Mouse (Mus musculus) ES-E14 (cell line): ENCODE data around the gene Lypd8. TPM values are rescaled to one million over a fixed set of nuclear protein-coding genes. Genes with fewer than 3 reads are reported as not detected.

ENCODE experiments used
- DNase-seq: peaks from one replicate; pipeline ENCODE4 v3.0.0-alpha.2; 2013; ENCODE audit warnings: low read depth, low spot score
- H3K27ac ChIP-seq: 2 replicates; pipeline ENCODE4 v1.5.1; 2012; ENCODE audit warnings: low read depth, mild to moderate bottlenecking, low read length, moderate library complexity, mixed read lengths; ENCODE audit not compliant: poor library complexity, insufficient read depth, severe bottlenecking
- H3K36me3 ChIP-seq: 2 replicates; pipeline ENCODE4 v1.6.1; 2012; ENCODE audit warnings: mild to moderate bottlenecking, low read length, moderate library complexity, mixed read lengths; ENCODE audit not compliant: control insufficient read depth, poor library complexity, insufficient read depth, severe bottlenecking
- H3K4me1 ChIP-seq, 2 experiments: fragments of 150-350 bp in 1 of 2; sonication (generic) in 1 of 2; 2 replicates each; pipeline ENCODE4 v1.6.1; 2012; ENCODE audit warnings: low read length in 2 of 2, mild to moderate bottlenecking in 1 of 2, mixed read lengths in 1 of 2; ENCODE audit not compliant: control insufficient read depth in 2 of 2, insufficient read depth in 2 of 2, poor library complexity in 1 of 2
- H3K4me3 ChIP-seq, 2 experiments: fragments of 150-350 bp in 1 of 2; sonication (generic) in 1 of 2; 2 replicates each; pipeline ENCODE4 v1.5.1; 2012; ENCODE audit warnings: low read length in 2 of 2, low read depth in 1 of 2, mild to moderate bottlenecking in 1 of 2, mixed read lengths in 1 of 2; ENCODE audit not compliant: insufficient read depth in 1 of 2, poor library complexity in 1 of 2, severe bottlenecking in 1 of 2
- H3K9ac ChIP-seq: 2 replicates; pipeline ENCODE4 v1.6.1; 2012; ENCODE audit warnings: low read depth, mild to moderate bottlenecking, low read length, mixed read lengths; ENCODE audit not compliant: poor library complexity, insufficient read depth, severe bottlenecking
- H3K9me3 ChIP-seq: fragments of 150-350 bp; sonication (generic); 2 replicates; pipeline ENCODE4 v1.6.1; 2012; ENCODE audit warnings: low read depth, mild to moderate bottlenecking, low read length; ENCODE audit not compliant: control insufficient read depth, insufficient read depth
- CHD2 ChIP-seq: IDR thresholded peaks from 2 replicates; pipeline ENCODE4 v1.6.1; 2014; ENCODE audit warnings: mild to moderate bottlenecking, low read depth, low read length, inconsistent platforms
- HCFC1 ChIP-seq: IDR thresholded peaks from 2 replicates; pipeline ENCODE4 v1.6.1; 2012; ENCODE audit warnings: low read length, inconsistent platforms, borderline replicate concordance; ENCODE audit not compliant: insufficient read depth
- MAFK ChIP-seq: IDR thresholded peaks from 2 replicates; pipeline ENCODE4 v1.6.1; 2014; ENCODE audit warnings: mild to moderate bottlenecking, low read depth, low read length, inconsistent platforms; ENCODE audit not compliant: insufficient read depth
- ZC3H11A ChIP-seq: IDR thresholded peaks from 2 replicates; pipeline ENCODE4 v1.6.1; 2012; ENCODE audit warnings: low read depth, mild to moderate bottlenecking, inconsistent platforms, low read length, borderline replicate concordance
- ZNF384 ChIP-seq: IDR thresholded peaks from 2 replicates; pipeline ENCODE4 v1.6.1; 2012; ENCODE audit warnings: low read depth, low read length, inconsistent platforms
- in situ Hi-C, 2 experiments: fragments of 600-800 bp; cut with MboI; formaldehyde crosslinking; loops; one replicate each; pipeline ENCODE4 v1.15.1; 2025; ENCODE audit warnings: low sequenced_read_pairs in 2 of 2, inconsistent platforms in 1 of 2; ENCODE audit not compliant: unreplicated experiment in 2 of 2
- total RNA-seq: library from RNA; depleted of rRNA; stranded (reverse); fragments of 300-350 nt; gene quantifications from 2 replicates; pipeline ENCODE4 v1.2.3, GENCODE M21; 2012

The Lypd8 gene
- total RNA-seq, 1 experiment, result not detected

GRCm38 (mm10) chr11:58351179-58351578 is 27.7 kb upstream of the Lypd8 start:
- H3K4me3 ChIP-seq, result no peak overlapping the region
- in situ Hi-C loops, result no loop called here
- DNase-seq, result no peak
- peaks cover 2% of the 10 kb centered on the region; the same call in 1 of the 2 replicates for H3K36me3 ChIP-seq
- H3K4me1 ChIP-seq, result no peaks in the 10 kb centered on the region
- H3K27ac ChIP-seq, result no peak overlapping the region
- no peak for TF ChIP-seq HCFC1
- TF ChIP-seq MAFK, result no peak
- no peak for TF ChIP-seq ZNF384
- no peak for TF ChIP-seq CHD2
- no peak for TF ChIP-seq ZC3H11A
- no peak overlapping the region for H3K9ac ChIP-seq
- no peaks in the 10 kb centered on the region for H3K9me3 ChIP-seq

DNA sequence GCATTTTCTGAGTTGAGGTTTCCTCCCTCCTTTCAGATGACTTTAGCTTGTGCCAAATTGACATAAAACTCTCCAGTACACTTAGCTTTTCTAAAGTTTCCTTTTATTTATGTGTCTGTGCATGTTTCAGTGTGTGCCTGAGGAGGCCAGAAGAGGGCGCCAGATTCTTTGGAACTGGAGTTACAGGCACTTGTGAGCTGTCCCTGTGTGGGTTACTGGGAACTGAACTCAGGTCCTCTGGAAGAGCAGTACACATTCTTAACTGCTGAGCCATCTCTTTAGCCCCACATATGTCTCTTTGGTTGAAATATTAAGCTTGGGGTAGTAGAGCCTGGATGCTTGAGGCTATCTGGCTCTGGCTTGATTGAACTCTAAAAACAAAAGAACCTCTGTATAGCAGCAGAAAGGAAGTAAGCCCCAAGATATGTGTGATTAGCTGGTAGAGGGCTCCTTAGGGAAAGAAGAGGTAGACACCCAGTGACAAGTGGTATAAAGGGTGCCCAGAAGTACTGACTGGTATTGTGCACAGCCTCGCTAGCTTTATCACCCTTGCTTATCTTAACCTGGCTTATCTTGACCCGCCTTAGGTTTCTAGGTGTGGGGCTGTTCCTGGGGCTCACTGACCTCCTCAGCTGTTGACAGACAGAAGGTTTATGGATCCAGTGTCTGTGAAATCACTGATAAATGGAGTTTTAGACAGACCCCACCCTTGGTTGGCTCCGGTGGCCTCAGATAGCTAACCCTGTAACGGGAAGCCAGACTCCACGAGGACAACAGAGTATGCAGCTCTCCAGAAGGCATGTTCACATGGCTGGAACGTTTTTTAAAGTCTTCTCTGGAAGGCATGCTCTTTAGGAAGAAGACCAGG is 25.9 kb upstream of the Lypd8 start:
- in situ Hi-C loops, result no loop called here
- Histone ChIP-seq H3K4me3 (no peak overlapping the region), H3K36me3 (no peaks in the 10 kb centered on the region), H3K27ac (no peak overlapping the region), H3K4me1 (no peaks in the 10 kb centered on the region), H3K9ac (no peak overlapping the region), H3K9me3 (no peaks in the 10 kb centered on the region)
- peak; percentile 35 for DNase-seq
- TF ChIP-seq ZNF384 (no peak), MAFK (no peak), ZC3H11A (peak; percentile 61; the same call in 1 of the 2 replicates), HCFC1 (no peak), CHD2 (no peak)

GRCm38 (mm10) chr11:58353709-58354108 is 25.1 kb upstream of the Lypd8 start:
- Histone ChIP-seq H3K27ac (no peak overlapping the region), H3K9me3 (no peaks in the 10 kb centered on the region), H3K4me1 (no peaks in the 10 kb centered on the region), H3K4me3 (no peak overlapping the region), H3K36me3 (no peaks in the 10 kb centered on the region), H3K9ac (no peak overlapping the region)
- TF ChIP-seq CHD2 (no peak), ZC3H11A (no peak), MAFK (no peak), HCFC1 (no peak), ZNF384 (no peak)
- no peak for DNase-seq
- in situ Hi-C loops, result no loop called here

- no peak for DNase-seq
- no peaks in the 10 kb centered on the region for H3K4me1 ChIP-seq
- no peaks in the 10 kb centered on the region for H3K9me3 ChIP-seq
- H3K36me3 ChIP-seq, result no peaks in the 10 kb centered on the region
- H3K4me3 ChIP-seq, result no peak overlapping the region
- no peak for TF ChIP-seq ZC3H11A
- no peak for TF ChIP-seq ZNF384
- no peak for TF ChIP-seq HCFC1
- no peak for TF ChIP-seq CHD2
- no peak for TF ChIP-seq MAFK
- in situ Hi-C loops, result no loop called here
- no peak overlapping the region for H3K9ac ChIP-seq
- H3K27ac ChIP-seq, result no peak overlapping the region
Observed at GRCm38 (mm10) chr11:58354476-58354875, 24.4 kb upstream of the Lypd8 start.
